Mouse (Mus musculus): ENCODE data around the gene Dop1b.

- TF ChIP-seq CTCF (IDR thresholded peaks at IDR 0.05; ENCODE audit: low read depth) = no peak
- TF ChIP-seq EP300 (IDR thresholded peaks at IDR 0.05; ENCODE audit: low read depth) = no peak
Observed at GRCm38 (mm10) chr16:93799071-93799470, 87.4 kb downstream of the Dop1b start.

Measured in liver, embryonic 14.5 days (tissue).